Mouse (Mus musculus): Measurements from ENCODE around the gene Zic1.

DNA sequence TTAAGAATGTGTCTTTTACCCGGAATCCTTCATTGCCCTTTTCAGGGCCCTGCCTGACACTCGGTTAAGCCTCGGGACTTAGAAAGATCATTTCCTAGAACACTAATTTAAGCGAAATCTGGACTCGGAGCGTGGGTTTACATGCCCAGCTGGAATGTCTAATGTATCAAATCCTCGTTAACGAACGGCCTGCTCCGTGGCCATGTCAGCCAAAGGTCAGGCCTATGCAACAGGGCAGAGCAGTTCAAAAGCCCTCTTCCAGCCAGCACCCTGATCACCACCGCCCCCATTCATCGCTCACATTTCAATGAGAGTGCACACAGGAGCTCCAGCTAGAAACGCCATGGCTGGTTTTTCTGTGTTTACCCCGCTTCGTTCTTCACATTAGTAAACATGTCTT, 12.8 kb downstream of the Zic1 start:
- TF ChIP-seq CTCF (IDR thresholded peaks at IDR 0.05; ENCODE audit: low read depth), result no peak
- no peak for TF ChIP-seq EP300 (optimal IDR thresholded peaks at IDR 0.05)

All from stomach, postnatal 0 days (tissue).